In genomic region chr8:124076416-124076815, GRCm38 (mm10) we compare ENCODE assay signal across 17 mouse cellular contexts. TPM values are rescaled to one million over a fixed set of nuclear protein-coding genes. Genes with fewer than 3 reads are reported as not detected.
DNase-seq lines count a peak whose midpoint lies in the region; ATAC-seq and TF ChIP-seq lines count a peak whose summit lies in the region.
"Had no signal": no experiment of that assay in that cellular context is flagged by ENCODE, and none has a peak within 500 bp of the region (broad histone marks: within the 10 kb centered on the region; RNA-seq: fewer than 3 reads in every experiment).

No protein-coding gene starts in this region.

- H3K27me3 ChIP-seq in heart, postnatal 0 days (ENCODE audit: control insufficient read depth, insufficient read depth, low read length), result 0 out of 2 replicates have a peak, but pooled peaks cover 4% of the 10 kb centered on the region
- no peaks in the 10 kb centered on the region for H3K27me3 ChIP-seq in embryonic facial prominence, embryonic 10.5 days (replicated peaks; ENCODE audit: low read depth, poor library complexity, severe bottlenecking)
- H3K27me3 ChIP-seq in limb, embryonic 12.5 days, result no peaks in the 10 kb centered on the region

- no peak overlapping the region for H3K4me3 ChIP-seq in heart, postnatal 0 days (ENCODE audit: low read depth, low read length)
- no peak overlapping the region for H3K4me3 ChIP-seq in embryonic facial prominence, embryonic 10.5 days
- H3K4me3 ChIP-seq in limb, embryonic 12.5 days (replicated peaks), result no peak overlapping the region
- H3K4me3 ChIP-seq: heart, adult 2 months had no signal

- H3K9me3 ChIP-seq in heart, postnatal 0 days (replicated peaks; ENCODE audit: control insufficient read depth, low read length), result no peaks in the 10 kb centered on the region
- H3K9me3 ChIP-seq in embryonic facial prominence, embryonic 10.5 days, result no peaks in the 10 kb centered on the region
- H3K9me3 ChIP-seq in limb, embryonic 12.5 days, result no peaks in the 10 kb centered on the region

- H3K4me1 ChIP-seq in heart, postnatal 0 days (ENCODE audit: control insufficient read depth, insufficient read depth), result peaks cover 16% of the 10 kb centered on the region
- H3K4me1 ChIP-seq in embryonic facial prominence, embryonic 10.5 days, result peaks cover 31% of the 10 kb centered on the region
- H3K4me1 ChIP-seq in limb, embryonic 12.5 days (replicated peaks), result peaks cover 22% of the 10 kb centered on the region

- peak overlapping the region; percentile 21; the same call in 1 of the 2 replicates for H3K27ac ChIP-seq in heart, postnatal 0 days (ENCODE audit: low read depth)
- 0 out of 2 replicates have a peak overlapping the region, but pooled peaks have one; percentile 36 for H3K27ac ChIP-seq in embryonic facial prominence, embryonic 10.5 days (replicated peaks)
- H3K27ac ChIP-seq in limb, embryonic 12.5 days, result peak overlapping the region; percentile 42
- H3K27ac ChIP-seq: heart, adult 2 months; hindbrain, embryonic 14.5 days had no signal

- H3K36me3 ChIP-seq in heart, postnatal 0 days (replicated peaks; ENCODE audit: control insufficient read depth, insufficient read depth, low read length), result no peaks in the 10 kb centered on the region
- H3K36me3 ChIP-seq in embryonic facial prominence, embryonic 10.5 days (replicated peaks), result no peaks in the 10 kb centered on the region
- no peaks in the 10 kb centered on the region for H3K36me3 ChIP-seq in limb, embryonic 12.5 days
- H3K36me3 ChIP-seq: G1E had no signal

- ATAC-seq in heart, postnatal 0 days (ENCODE audit: insufficient read depth, low read depth), result no peak
- ATAC-seq in limb, embryonic 12.5 days (ENCODE audit: insufficient number of reproducible peaks, insufficient read depth, low FRiP score, low TSS enrichment, low read depth), result no peak
- ATAC-seq: intestine, postnatal 0 days had no signal

- DNase-seq in heart, postnatal 0 days (ENCODE audit: low spot score), result no peak
- DNase-seq in heart, adult 18-20 months, result no peak
- no peak for DNase-seq in embryonic facial prominence, embryonic 10.5 days (ENCODE audit: low spot score)
- peak; percentile 61 to 62 for DNase-seq in thymus, postnatal 10 days (ENCODE audit: low spot score in 2 of 2)
- no peak for DNase-seq in embryo, embryonic 10.5 days (ENCODE audit: low spot score)
- no peak for DNase-seq in embryo, embryonic 10 days (ENCODE audit: low spot score)
- DNase-seq: adrenal gland, adult 2 months; cerebellum, adult 2 months; embryo, embryonic 11 days; heart, adult 2 months; kidney, postnatal 25 days; lung, adult 2 months; retina, postnatal 1 day had no signal

- 51% methylated on average over 3 of the region's 3 CpGs for WGBS in heart, postnatal 0 days
- WGBS in embryonic facial prominence, embryonic 10.5 days, result 64% methylated on average over 3 of the region's 3 CpGs
- 36% methylated on average over 3 of the region's 3 CpGs for WGBS in limb, embryonic 12.5 days

- TF ChIP-seq EP300 in heart, postnatal 0 days (IDR thresholded peaks at IDR 0.05; ENCODE audit: low read depth), result no peak

- no peak overlapping the region for H3K9ac ChIP-seq in heart, postnatal 0 days (replicated peaks; ENCODE audit: low read depth, low read length)
- H3K9ac ChIP-seq in limb, embryonic 12.5 days (replicated peaks), result no peak overlapping the region
- H3K9ac ChIP-seq: hindbrain, embryonic 14.5 days had no signal

- TF ChIP-seq CTCF in heart, postnatal 0 days (IDR thresholded peaks at IDR 0.05; ENCODE audit: low read depth), result no peak

- H3K4me2 ChIP-seq in heart, postnatal 0 days (ENCODE audit: low read depth, low read length), result no peak overlapping the region
- H3K4me2 ChIP-seq in limb, embryonic 12.5 days, result no peak overlapping the region
- H3K4me2 ChIP-seq: hindbrain, embryonic 14.5 days had no signal

RNA-seq across cellular contexts. Expression of gene Urb2, which starts 55.1 kb away (rescaled TPM):
- 9.8 and 11.7 TPM in 2 replicates for total RNA-seq in heart, postnatal 0 days (2014; rRNA removed; ENCODE audit: low replicate concordance)
- polyA plus RNA-seq in heart, postnatal 0 days (2015; fragmentation: Nextera tagmentation; extraction: Ambion mirVana), result 0.74 and 0.97 TPM in 2 replicates
- 1 to 10 TPM; 6.7 to 7.2 TPM for total RNA-seq in heart, adult 18-20 months (2021)
- 8.4 and 9.3 TPM in 2 replicates for polyA plus RNA-seq in embryonic facial prominence, embryonic 10.5 days (2016; fragmentation: Nextera tagmentation; extraction: Ambion mirVana)
- polyA plus RNA-seq in limb, embryonic 12.5 days (2016; fragmentation: Nextera tagmentation; extraction: Ambion mirVana), result 5.1 and 6.4 TPM in 2 replicates

RNA-seq across cellular contexts. Expression of gene Taf5l, which starts 55.2 kb away (rescaled TPM):
- 31.8 and 46.3 TPM in 2 replicates for total RNA-seq in heart, postnatal 0 days (2014; rRNA removed; ENCODE audit: low replicate concordance)
- polyA plus RNA-seq in heart, postnatal 0 days (2015; fragmentation: Nextera tagmentation; extraction: Ambion mirVana), result 14.1 and 17.2 TPM in 2 replicates
- total RNA-seq in heart, adult 18-20 months (2021), result 10 to 100 TPM; 12.1 to 13.5 TPM
- 46.4 and 46.7 TPM in 2 replicates for polyA plus RNA-seq in embryonic facial prominence, embryonic 10.5 days (2016; fragmentation: Nextera tagmentation; extraction: Ambion mirVana)
- polyA plus RNA-seq in limb, embryonic 12.5 days (2016; fragmentation: Nextera tagmentation; extraction: Ambion mirVana), result 45.7 and 48.9 TPM in 2 replicates

Comparison
In these comparisons a context has a peak if more than half of its experiments do, and no peak if none do; other contexts are left out.
1. DNase-seq: peak in thymus, postnatal 10 days (2 of 2); none in heart, postnatal 0 days (single experiment), heart, adult 18-20 months (0 of 2), embryonic facial prominence, embryonic 10.5 days (single experiment), embryo, embryonic 10.5 days (single experiment) and embryo, embryonic 10 days (single experiment).
2. Peak in every context shown above with its lines, with median percentiles within 50 percentile points of each other: H3K27ac ChIP-seq.